Mouse (Mus musculus) central nervous system, embryonic 18 days (tissue): ENCODE results near the gene Oxsm. TPM values are rescaled to one million over a fixed set of nuclear protein-coding genes. Genes with fewer than 3 reads are reported as not detected.

Experiments used
- polyA plus RNA-seq: library from polyadenylated mRNA; depleted of rRNA; stranded (reverse); fragments of >200 nt; gene quantifications from 2 replicates; pipeline ENCODE4 v1.2.3, GENCODE M21; 2012; rRNA removed

The Oxsm gene
- 3.4 and 4.1 TPM in 2 replicates for polyA plus RNA-seq

DNA sequence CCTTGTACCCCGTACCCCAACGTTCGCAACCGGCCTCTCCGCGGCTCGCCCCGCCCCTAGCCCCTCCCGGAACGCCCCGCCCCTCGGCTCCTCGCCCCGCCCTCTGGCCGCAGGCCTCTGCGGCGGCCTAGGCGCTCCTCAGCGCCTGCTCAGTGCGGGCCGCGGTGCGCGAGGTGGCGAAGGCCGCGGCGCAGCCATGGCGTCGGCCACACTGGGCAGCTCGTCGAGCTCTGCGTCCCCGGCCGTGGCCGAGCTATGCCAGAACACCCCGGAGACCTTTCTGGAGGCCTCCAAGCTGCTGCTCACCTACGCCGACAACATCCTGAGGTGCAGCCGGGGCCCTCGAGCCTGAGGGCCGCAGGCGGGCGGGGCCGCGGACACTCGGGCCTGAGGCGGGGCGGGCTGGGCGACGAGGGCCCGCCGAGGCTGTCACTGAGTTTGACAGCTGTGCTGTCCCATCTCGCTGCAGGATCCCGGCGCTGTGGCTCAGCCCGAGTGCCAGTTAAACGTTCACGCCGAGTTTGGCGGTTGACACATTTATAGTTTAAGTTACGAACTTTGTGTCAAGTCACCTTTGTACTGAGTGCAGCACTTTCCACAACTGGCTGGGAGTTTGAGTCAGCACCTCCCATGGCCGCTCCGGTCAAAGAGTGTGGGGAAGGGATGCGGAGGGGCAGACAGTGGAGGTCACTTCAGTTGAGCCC is at the start of gene Oxsm, which contains the start of gene Ngly1:
TSS of gene Oxsm (minus strand) at position 638 of the 704 bp plus-strand sequence.
TSS of gene Ngly1 (plus strand) at position 110 of the 704 bp plus-strand sequence.

Other genes with a start within 250 kb of the Oxsm start
- gene Ngly1, start 528 bp downstream of the Oxsm start, polyA plus RNA-seq = 13.2 and 15.2 TPM in 2 replicates
- 88.0 and 107 TPM in 2 replicates for gene Top2b, start 115.4 kb upstream of the Oxsm start, polyA plus RNA-seq